Mouse (Mus musculus) heart, postnatal 4 days (tissue): ENCODE data around the gene Cldn20. TPM values are rescaled to one million over a fixed set of nuclear protein-coding genes. Genes with fewer than 3 reads are reported as not detected.

ENCODE experiments used
- DNase-seq: peaks from one replicate; pipeline ENCODE4 v3.0.0; 2021
- total RNA-seq, 2 experiments: library from RNA; stranded (reverse); gene quantifications; 2 replicates each; pipeline ENCODE4 v1.2.3; 2021

Gene Cldn20
- total RNA-seq, 2 experiments from 2014 or later, result not detected

GRCm38 (mm10) chr17:3530549-3530948 lies 1.8 kb upstream of the Cldn20 start:
- DNase-seq, result no peak

GRCm38 (mm10) chr17:3531641-3532040 lies 713 bp upstream of the Cldn20 start:
- DNase-seq, result no peak

- peak; percentile 20 for DNase-seq
Observed at GRCm38 (mm10) chr17:3533425-3533824, 1.1 kb downstream of the Cldn20 start.

- DNase-seq, result no peak
Observed at GRCm38 (mm10) chr17:3540304-3540703, 8.0 kb downstream of the Cldn20 start.

GRCm38 (mm10) chr17:3541033-3541432 lies 8.7 kb downstream of the Cldn20 start:
- DNase-seq, result no peak

- DNase-seq, result no peak
Observed at GRCm38 (mm10) chr17:3547725-3548124, 15.4 kb downstream of the Cldn20 start.

- DNase-seq, result no peak
Observed at GRCm38 (mm10) chr17:3556251-3556650, 23.9 kb downstream of the Cldn20 start.

- DNase-seq, result peak; percentile 97
Observed at GRCm38 (mm10) chr17:3557331-3558311, 25.3 kb downstream of the Cldn20 start, which contains the start of gene Tfb1m. Gene Tfb1m (minus strand): TSS chr17:3557781.

- no peak for DNase-seq
Observed at GRCm38 (mm10) chr17:3558356-3558870, 26.1 kb downstream of the Cldn20 start.

- DNase-seq, result no peak
Observed at GRCm38 (mm10) chr17:3560534-3560933, 28.2 kb downstream of the Cldn20 start.

GRCm38 (mm10) chr17:3562405-3562804 lies 30.1 kb downstream of the Cldn20 start:
- no peak for DNase-seq

- peak; percentile 82 for DNase-seq
Observed at GRCm38 (mm10) chr17:3570876-3571275, 38.5 kb downstream of the Cldn20 start.

Other genes starting within 250 kb of the Cldn20 start
- gene Tiam2, start 206.0 kb upstream of the Cldn20 start, total RNA-seq, result 1 to 10 TPM; 7.6 to 7.7 TPM
- gene Tfb1m, start 25.2 kb downstream of the Cldn20 start, total RNA-seq, result 1 to 10 TPM; 6.3 to 7.6 TPM
- not detected for gene Nox3, start 163.7 kb downstream of the Cldn20 start, total RNA-seq